Mouse (Mus musculus) gastrocnemius, postnatal 10 days (tissue): ENCODE data around the gene Fau. TPM values are rescaled to one million over a fixed set of nuclear protein-coding genes. Genes with fewer than 3 reads are reported as not detected.
"Not testable (repeated sequence)": the region's sequence is repeated elsewhere in the genome, so short reads cannot be mapped to it uniquely, and the experiment has no call there.

Experiments used
- DNase-seq: peaks from one replicate; pipeline ENCODE4 v3.0.0; 2021; ENCODE audit warnings: mixed read lengths
- long read RNA-seq, 2 experiments: library from polyadenylated mRNA; stranded (forward); transcript quantifications; one replicate each; pipeline ENCODE4 v2.0.0; 2021
- total RNA-seq, 2 experiments: library from RNA; stranded (reverse); gene quantifications; 2 replicates each; pipeline ENCODE4 v1.2.3; 2021

Fau gene
- total RNA-seq, result 100 to 1,000 TPM; 669 to 708 TPM
- long read RNA-seq, experiment 1, transcript Fau-201 (5 exons, 508 nt), result minor isoform, 19 of 113 reads
- long read RNA-seq, experiment 1, transcript Fau-202 (5 exons, 613 nt), result major isoform, 90 of 113 reads
- long read RNA-seq, experiment 1, partial matches to known transcripts, result 1 of 113 reads
- long read RNA-seq, experiment 1, other reads (novel, unspliced or antisense), result 1 of 113 reads
- long read RNA-seq, experiment 2, transcript Fau-201 (5 exons, 508 nt), result minor isoform, 21 of 84 reads
- long read RNA-seq, experiment 2, transcript Fau-202 (5 exons, 613 nt), result major isoform, 60 of 84 reads
- long read RNA-seq, experiment 2, partial matches to known transcripts, result 0 of 84 reads
- long read RNA-seq, experiment 2, other reads (novel, unspliced or antisense), result 0 of 84 reads

DNA sequence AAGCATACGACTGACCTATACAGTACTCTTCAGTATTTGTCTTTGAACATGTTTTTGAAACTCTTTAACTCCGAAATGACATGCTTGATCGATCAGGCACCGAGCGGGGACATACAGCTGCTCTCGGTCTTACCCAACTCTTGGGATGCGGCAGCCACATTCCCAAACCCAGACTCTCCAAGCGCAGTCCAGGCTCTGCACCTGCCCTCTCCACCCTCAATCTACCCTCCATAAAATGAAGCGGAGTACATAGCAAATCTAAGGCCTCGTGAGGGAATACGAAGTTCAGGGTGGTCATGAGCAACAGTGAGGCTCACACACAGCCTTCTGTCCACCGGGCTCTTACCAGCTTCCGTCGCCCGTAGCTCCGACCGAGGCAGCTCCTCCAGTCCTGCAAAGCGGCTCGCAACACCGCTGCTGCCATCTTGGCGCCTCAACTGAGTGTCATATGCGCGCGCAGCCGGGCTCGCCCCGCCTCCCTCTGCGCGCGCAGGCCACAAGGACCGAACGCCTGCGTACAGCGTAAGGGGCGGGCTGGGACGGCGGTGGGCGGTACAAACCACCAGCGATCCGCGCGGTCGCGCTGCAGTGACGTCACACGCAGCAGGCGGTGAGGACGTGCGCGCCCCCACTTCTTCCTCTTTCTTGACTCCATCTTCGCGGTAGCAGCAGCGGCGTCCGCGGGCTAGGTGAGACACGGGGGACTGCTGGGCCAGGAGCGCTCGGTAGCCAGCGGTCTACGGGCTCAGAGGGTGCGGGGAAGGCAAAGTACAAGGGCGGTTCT, at the start of gene Fau, which contains the start of gene Mrpl49:
Gene Fau, plus strand, starts transcription at position 532 of the 784 bp plus-strand sequence.
Gene Mrpl49, minus strand, starts transcription at position 473 of the 784 bp plus-strand sequence.
- DNase-seq, result peak; percentile 99

DNA sequence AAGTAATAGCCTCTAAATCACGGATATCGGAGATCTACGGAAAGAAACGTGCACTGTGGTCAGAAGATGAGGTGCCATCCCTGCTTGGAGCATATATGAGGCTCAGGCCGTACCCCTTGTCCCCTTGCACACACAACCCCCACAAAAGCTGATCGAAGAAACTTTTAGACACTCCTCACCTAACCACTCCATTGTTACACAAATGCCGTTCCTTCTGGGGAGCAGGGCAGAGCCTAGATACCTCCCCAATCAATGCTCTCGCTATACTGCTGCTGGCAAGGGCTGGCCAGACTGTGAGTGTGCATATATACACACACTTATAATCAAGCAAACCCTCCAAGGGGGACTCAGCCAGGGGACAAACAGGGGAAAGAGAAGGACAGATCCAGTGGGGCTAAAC, 48.5 kb upstream of the Fau start:
- no peak for DNase-seq

DNA sequence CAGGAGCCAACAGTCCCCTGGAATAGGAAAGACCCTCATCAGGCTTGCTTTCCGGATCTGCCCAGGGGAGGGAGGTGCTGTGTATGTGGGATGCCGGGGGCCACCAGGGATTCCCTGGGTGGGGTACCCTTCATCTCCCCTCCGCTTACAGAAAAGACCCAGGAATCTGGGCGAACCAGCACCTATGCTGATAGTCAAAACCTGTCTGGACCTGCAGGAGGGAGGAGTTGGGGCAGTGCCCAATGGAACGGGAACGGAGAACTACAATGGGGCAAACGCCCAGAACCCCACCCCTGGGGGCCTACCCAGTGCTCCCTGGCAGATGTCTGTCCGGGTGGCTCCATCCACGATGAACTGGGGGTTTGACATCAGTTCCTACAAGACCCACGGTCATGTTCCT, 44.0 kb upstream of the Fau start:
- no peak for DNase-seq

DNA sequence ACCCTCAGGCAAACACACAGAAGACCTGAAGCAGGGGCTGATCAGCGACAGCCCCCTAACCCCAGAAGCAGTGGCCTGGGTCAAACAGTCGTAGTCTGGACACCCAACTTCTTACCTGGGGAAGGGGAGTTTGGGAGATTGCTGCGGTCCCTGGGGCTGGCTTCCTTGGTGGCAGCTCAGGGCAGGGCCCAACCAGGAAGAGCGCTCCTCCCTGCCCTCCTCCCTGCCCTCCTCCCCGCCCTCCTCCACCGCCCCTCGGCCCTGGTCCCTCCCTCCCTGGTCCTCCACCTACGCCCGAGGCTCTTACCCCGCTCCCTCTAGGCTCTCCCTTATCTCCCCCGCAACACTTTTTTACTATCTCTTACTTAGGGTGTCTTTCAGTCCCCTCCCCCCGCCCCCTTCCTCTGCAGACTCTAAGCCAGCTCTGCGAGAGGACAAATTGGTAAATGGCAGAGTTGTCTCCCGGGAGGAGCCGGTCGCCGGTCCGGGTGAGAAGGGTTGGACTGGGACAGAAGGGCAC, 42.6 kb upstream of the Fau start:
- peak; percentile 51 for DNase-seq

DNA sequence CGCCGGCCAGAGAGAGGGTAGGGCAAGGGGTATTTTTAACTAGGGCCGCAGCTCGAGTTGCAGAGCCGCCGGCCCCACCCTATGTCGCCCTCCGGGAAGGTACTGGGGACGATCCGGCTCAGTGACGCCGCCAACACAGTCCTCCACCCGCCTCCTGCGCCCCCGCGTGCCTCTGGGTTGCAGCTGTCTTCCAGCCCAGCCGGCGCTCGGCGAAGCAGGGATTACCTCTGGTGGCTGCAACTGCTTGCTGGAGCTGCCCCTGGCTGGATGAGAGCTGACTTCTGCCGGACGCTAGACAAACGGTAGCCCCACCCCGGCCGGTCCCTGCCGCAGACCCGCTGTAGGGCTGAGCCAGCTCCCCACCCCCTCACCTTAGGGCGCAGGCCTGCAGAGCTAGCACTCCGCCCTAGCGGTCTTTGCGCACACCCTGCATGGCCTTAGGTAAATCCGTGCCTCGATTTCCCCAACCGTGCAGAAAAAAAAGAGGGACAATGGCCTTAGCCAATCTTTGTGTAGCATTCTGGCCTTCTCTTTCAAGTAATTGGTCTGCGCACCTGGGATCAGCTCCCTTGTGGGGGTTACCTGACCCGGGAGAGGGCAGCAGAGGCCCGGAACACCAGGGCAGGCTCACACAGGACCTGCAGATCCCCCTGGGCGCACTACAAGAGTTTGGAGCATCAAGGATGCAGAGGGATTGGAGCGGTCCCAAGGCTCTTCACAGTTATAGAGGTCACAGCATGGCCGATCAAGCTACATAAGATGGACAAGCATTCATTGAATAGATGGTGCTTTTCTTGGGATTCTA, 41.9 kb upstream of the Fau start, which contains the start of gene Capn1:
Gene Capn1, minus strand, starts transcription at position 387 of the 805 bp plus-strand sequence.
- peak; percentile 84 for DNase-seq

DNA sequence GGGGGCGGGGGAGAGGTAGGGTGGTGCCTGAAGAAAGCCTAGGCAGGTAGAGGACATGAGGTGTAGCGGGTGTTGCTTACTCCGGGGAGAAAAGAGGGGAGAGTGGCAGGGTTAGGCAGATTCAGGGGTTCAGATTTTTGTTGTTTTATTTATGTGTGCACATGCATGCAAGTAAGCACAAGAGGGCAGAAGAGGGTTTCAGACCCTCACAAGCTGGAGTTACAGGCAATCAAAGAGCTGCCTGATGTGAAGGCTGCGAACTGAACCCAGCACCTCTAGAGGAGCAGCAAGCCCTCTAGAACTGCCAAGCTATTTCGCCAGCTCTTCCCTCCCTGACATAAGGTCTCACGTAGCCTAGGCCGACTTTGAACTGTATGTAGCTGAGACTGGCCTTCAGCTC, 41.1 kb upstream of the Fau start:
- DNase-seq, result no peak

DNA sequence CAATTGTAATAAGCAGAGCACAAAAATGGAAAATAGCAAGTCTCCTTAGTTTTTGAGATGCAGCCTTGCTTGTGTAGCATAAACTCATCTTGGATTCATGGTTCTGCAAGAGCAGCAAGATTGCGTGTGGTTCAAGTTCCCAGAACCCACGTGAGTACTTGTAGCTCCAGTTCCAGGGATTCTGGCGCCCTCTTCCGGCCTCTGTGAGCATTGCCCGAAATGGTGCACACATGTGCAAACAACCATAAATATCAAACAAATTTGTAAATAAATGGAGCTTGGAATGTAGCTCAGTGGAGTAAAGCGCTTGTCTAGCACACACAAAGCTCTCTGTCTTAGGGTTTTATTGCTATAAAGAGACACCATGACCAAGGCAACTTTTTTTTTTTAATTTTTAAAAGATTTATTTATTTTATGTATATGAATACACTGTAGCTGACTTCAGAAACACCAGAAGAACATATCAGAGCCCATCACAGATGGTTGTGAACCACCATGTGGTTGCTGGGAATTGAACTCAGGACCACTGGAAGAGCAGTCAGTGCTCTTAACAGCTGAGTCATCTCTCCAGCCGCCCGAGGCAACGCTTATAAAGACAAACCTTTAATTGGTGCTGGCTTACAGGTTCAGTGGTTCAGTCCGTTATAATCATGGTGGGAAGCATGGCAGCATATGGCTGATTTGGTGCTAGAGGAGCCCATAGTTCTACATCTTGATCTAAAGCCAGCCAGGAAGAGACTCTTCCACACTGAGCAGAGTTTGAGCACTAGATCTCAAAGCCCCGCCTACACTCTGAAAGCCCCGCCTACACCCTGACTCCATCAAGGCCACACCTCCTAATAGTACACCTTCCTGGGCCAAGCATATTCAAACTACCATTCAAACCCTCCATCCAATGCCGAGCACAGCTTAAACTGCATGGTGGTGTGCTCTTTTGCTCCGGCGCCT, 39.2 kb upstream of the Fau start:
- peak; percentile 89 for DNase-seq

DNA sequence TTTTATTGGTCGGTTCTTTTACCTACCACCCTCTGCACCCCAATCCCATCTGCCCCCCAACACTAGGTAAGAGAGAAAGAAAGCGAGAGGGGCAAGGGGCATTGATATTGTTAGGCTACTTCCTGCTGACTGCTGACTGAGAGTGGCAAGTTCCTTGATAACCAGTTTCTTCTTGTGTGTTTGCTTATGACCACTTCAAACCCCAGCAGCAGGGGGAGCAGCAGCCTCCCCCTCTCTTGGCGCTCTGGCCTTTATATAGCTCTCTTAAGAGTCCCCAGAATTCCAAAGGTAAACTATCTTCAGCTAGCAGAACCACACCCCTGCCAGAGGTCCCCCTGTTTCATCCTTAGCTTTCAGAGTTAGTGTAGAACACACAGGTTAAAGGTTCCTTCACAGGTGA, 37.4 kb upstream of the Fau start:
- DNase-seq, result no peak

DNA sequence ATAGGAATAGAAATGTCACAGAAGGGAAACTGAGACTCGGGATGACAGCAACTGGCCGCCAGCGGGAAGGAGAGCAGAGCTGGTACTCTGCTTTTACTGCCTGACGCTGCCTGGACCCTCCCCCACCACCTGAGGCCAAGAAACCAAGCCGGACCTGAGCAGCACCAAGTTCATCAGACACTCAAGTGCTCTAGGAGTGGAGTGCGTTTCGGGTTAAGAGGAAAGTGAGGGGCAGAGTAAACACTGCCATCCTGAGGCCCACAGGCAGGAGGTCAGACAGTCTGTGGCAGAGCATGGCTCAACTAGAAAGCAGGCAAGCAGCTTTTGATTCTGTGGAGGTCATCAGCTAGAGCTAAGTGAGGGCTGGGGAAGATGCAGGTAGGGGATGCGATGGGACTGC, 34.6 kb upstream of the Fau start:
- no peak for DNase-seq

DNA sequence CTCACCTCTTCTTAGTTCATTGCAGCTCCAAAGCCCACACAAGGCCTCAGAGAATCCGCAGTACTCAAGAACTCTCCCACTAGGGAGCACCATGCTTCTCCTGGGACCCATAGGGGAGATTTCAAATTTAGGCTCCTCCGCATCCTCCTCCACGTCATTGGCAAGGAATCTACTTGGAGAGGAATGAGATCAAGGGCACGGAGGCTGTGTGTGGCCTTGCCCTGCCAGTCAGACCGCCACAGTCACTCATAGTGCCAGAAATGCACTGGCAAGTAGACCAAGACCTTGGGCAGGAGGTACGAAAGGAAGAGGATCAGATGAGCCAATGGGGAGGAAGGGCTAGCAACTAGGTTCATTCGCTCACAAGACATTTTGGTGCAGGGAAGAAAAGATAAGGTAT, 33.7 kb upstream of the Fau start:
- DNase-seq, result no peak

DNA sequence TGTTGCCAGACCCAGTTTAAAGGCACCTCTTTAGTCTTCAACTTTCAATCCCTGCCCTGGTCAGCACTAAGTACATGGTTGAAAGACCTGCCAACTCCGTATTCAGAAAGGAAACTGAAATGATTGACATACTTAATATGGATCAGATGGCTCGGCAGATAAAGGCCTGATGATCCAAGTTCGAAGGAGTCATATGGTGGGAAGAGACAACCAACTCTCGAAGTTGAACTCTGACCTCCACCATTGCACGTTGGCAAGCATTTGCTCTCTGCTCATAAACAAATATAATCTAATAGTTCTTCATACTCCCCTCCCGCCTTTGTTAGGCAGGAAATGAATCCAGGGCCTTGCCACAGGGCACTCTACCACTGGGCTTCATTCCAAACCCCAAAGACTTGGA, 28.7 kb upstream of the Fau start:
- no peak for DNase-seq

DNA sequence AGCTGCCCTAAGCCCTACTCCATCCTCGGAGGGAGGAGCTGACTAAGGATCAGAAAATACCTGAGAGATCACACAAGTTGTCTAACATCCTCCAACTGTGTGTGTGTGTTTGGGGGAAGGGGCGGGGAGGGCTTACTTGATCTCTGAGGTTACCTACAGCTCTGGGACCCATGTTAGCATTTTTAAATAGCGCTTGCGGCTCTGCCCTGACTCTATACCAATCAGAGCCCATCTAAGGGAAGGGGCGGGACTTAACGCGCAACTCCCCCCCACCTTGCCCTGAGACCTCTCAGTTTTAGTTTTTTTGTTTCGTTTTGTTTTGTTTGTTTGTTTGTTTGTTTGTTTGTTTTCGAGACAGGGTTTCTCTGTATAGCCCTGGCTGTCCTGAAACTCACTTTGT, 28.2 kb upstream of the Fau start:
- DNase-seq, result no peak

DNA sequence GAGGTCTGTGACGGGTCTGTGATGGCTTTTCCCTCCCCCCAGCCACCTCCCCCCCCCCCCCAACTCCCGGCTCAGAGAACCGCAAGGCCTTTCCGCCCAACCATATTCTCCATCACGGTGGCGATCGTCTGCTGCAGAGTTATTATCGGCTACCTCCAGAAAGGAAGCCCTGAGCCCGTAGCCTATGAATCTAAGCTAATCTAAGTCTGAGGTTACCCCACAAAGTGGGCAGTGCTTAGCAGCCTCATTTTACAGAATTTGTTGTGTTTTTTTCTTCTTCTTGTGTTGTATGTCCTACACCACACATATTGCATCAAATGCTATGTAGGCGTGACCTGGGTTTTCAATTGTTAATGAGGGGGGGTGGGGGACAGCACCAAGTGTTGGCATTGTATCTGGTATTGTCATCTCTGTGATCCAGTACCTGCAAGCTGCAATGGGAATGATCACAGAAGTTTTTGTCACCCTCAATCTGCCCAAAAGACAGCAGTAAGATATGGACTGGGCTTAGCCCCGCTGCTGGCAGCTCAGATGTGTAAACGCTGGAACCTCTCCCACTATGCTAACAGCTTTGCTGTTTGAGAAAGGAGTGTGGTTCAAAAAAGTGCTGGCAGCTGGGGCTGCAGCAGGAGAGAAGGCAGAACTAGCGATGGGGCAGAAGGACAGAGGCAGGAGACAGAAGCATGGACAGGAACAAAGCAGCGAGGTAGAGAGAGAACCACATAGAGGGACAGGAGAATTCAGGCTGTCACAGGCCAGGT, 26.9 kb upstream of the Fau start:
- no peak for DNase-seq

DNA sequence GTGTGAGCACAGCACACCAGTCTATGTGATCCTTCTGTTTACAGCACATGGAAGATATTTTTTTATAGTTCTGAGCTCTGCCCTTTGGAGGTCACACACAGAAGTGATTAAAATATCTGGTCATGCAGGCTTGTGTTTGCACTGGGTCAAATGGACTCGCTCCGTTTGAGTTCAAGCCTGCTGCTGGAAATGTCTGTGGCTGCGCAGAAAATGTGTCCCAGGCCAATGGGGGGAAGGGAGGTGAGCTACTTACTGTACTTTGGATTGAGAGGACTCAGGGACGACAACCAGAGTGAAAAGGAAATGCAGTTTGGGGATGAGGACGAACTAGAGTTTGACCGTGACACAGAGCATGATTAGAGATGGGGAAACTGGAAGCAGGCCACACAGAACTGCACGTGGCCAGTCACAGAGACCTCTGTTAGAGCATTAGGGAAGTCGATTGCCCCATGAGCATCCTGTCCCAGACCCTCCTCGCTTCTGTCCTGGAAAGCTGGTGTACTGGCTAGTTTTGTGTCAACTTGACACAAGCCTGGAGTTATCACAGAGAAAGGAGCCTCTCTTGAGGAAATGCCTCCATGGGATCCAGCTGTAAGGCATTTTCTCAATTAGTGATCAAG, 21.6 kb upstream of the Fau start:
- DNase-seq, result no peak

DNA sequence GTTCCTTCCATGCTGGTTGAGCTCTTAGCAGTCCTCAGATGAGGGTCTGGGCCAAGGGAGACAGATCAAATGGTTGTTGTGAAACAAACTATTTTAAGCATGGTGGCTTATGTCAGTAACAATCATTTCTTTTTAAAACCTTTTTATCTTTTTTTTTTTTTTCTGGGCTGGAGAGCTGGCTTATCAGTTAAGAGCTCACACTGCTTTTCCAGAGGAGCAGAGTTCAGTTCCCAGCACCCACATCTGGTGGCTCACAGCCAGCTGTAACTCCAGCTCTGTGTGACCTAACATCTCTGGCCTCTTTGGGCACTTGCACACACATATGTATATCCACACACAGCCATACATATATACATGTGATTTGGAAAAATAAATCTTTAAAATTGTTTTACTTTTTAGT, 19.9 kb upstream of the Fau start:
- DNase-seq, result no peak

DNA sequence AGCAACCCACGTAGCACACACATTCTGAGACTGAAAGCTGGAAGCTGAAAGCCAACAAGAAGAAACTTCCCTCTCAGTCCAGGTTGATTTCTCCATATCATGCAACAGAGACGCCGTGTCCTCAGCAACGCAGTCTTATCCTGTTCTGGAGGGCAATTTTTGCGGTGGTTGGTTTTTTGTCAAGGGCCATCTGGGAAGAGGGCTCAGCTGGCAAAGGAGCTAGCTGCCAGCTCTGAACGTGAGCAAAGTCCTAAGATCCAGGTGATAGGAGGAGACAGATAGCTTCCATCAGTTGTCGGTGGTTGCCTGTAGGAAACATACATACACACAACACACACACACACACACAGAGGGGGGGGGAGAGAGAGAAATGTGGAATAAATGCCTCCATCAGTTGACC, 19.3 kb upstream of the Fau start:
- no peak for DNase-seq

DNA sequence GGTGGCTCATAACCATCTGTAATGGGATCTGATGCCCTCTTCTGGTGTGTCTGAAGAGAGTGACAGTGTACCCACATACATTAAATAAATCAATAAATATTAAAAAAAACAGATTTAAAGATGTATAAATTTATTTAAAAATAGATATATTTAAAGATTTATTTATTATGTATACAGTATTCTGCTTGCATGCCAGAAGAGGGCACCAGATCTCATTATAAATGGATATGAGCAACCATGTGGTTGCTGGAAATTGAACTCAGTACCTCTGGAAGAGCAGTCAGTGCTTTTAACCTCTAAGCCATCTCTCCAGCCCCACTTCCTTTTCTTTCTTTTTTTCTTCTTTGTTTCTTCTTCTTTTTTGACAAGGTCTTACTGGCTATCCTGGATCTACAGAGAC, 17.6 kb upstream of the Fau start:
- no peak for DNase-seq

DNA sequence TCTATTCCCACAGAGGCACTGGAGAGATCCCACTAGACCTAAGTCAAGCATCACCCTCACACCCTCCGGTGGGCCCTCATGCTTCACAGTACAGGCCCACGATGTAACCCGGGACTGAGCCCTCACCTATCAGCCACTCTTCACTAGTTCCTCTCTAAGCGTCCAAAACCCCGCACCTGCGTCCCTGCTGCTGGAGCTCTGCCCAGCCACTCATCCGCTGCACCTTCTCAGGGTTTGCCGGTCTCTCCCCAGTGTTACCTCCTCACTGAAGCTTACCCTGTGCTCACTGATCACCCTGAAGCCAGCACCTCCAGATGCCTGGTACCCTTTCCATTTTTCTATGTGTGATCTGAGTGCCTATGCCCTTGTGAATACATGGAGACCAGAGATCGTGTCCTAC, 15.4 kb upstream of the Fau start:
- DNase-seq, result no peak

DNA sequence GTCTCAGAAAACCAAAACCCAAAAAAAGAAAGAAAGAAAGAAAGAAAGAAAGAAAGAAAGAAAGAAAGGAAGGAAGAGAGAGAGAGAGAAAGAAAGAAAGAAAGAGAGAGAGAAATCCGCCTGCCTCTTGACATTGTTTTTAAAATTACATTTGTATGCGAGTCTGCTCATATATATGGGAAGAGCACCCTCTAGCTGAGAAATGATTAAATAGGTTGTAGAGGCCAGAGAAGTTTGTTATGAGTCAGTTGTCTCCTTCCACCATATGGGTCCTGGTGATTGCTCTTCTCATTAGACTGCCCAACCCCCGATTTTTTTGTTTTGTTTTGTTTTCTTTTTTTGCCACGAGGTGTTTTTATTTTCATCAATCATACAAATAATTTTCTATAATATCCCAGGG, 13.5 kb upstream of the Fau start:
- not testable (repeated sequence) for DNase-seq
